Mouse (Mus musculus) limb, embryonic 12.5 days (tissue): ENCODE measurements around the gene Bicd2. TPM values are rescaled to one million over a fixed set of nuclear protein-coding genes. Genes with fewer than 3 reads are reported as not detected.

Experiments
- ATAC-seq: fragments of 200-750 bp; cut with Nextera tagmentation; 2 replicates; pipeline ENCODE4 v1.8.0; 2017; ENCODE audit warnings: low read depth, moderate TSS enrichment; ENCODE audit not compliant: insufficient number of reproducible peaks, insufficient read depth, low FRiP score, low TSS enrichment
- H3K27ac ChIP-seq: fragments of 300-500 bp; sonication (generic); 2 replicates; pipeline ENCODE4 v1.5.1; 2016; ENCODE audit warnings: mild to moderate bottlenecking, moderate library complexity
- H3K27me3 ChIP-seq: fragments of 300-500 bp; sonication (generic); 2 replicates; pipeline ENCODE4 v1.6.1; 2016; ENCODE audit warnings: mild to moderate bottlenecking, moderate library complexity
- H3K36me3 ChIP-seq: fragments of 300-500 bp; sonication (generic); 2 replicates; pipeline ENCODE4 v1.6.1; 2016; ENCODE audit warnings: mild to moderate bottlenecking, moderate library complexity
- H3K4me1 ChIP-seq: fragments of 300-500 bp; sonication (generic); replicated peaks from 2 replicates; pipeline ENCODE4 v1.6.1; 2016
- H3K4me2 ChIP-seq: fragments of 300-500 bp; sonication (generic); 2 replicates; pipeline ENCODE4 v1.6.1; 2016; ENCODE audit warnings: mild to moderate bottlenecking, moderate library complexity
- H3K4me3 ChIP-seq: fragments of 300-500 bp; sonication (generic); replicated peaks from 2 replicates; pipeline ENCODE4 v1.5.1; 2016; ENCODE audit warnings: mild to moderate bottlenecking
- H3K9ac ChIP-seq: fragments of 300-500 bp; sonication (generic); replicated peaks from 2 replicates; pipeline ENCODE4 v1.6.1; 2016; ENCODE audit warnings: mild to moderate bottlenecking, moderate library complexity
- H3K9me3 ChIP-seq: fragments of 300-500 bp; sonication (generic); 2 replicates; pipeline ENCODE4 v1.6.1; 2016; ENCODE audit warnings: mild to moderate bottlenecking, moderate library complexity
- WGBS: fragments of 180-500 bp; shearing (Covaris S2); methylation state at CpG from one replicate; pipeline ENCODE4 v1.1.7; 2016; 5-methylcytosine and 5-hydroxymethylcytosine counted together
- polyA plus RNA-seq: library from polyadenylated mRNA; unstranded; fragments of >200 nt; fragmentation: Nextera tagmentation; extraction: Ambion mirVana; gene quantifications from 2 replicates; pipeline ENCODE4 v1.2.1, GENCODE M21; 2016

Bicd2 gene
- polyA plus RNA-seq, 1 experiment from 2014 or later = 34.7 TPM

GRCm38 (mm10) chr13:49420754-49421605 is 79.6 kb downstream of the Bicd2 start, which contains the start of gene Ippk:
Gene Ippk, plus strand, starts transcription at chr13:49421249.
- peak within 1 kb of the TSS; percentile 97 for H3K4me2 ChIP-seq
- WGBS = under 1% methylated on average over 65 of the region's 69 CpGs
- ATAC-seq = peak; percentile 97
- H3K36me3 ChIP-seq = 0 out of 2 replicates have a peak, but pooled peaks cover 4% of the 10 kb centered on the region
- H3K4me1 ChIP-seq = peaks cover 17% of the 10 kb centered on the region
- peak within 1 kb of the TSS; percentile 79 for H3K27ac ChIP-seq
- H3K9me3 ChIP-seq = no peaks in the 10 kb centered on the region
- H3K9ac ChIP-seq = peak within 1 kb of the TSS; percentile 80
- H3K27me3 ChIP-seq = no peaks in the 10 kb centered on the region
- H3K4me3 ChIP-seq = peak within 1 kb of the TSS; percentile 87

- 0 out of 2 replicates have a peak, but pooled peaks have one; percentile 32 for ATAC-seq
- H3K4me2 ChIP-seq = peak overlapping the region; percentile 97
- peak overlapping the region; percentile 87 for H3K4me3 ChIP-seq
- peak overlapping the region; percentile 80 for H3K9ac ChIP-seq
- H3K36me3 ChIP-seq = 0 out of 2 replicates have a peak, but pooled peaks cover 4% of the 10 kb centered on the region
- 1% methylated on average over 15 of the region's 15 CpGs for WGBS
- H3K9me3 ChIP-seq = no peaks in the 10 kb centered on the region
- peaks cover 17% of the 10 kb centered on the region for H3K4me1 ChIP-seq
- H3K27ac ChIP-seq = no peak overlapping the region; the same call in 1 of the 2 replicates
- no peaks in the 10 kb centered on the region for H3K27me3 ChIP-seq
These were observed 80.2 kb downstream of the Bicd2 start for GRCm38 (mm10) chr13:49421606-49421917.

- H3K27me3 ChIP-seq = no peaks in the 10 kb centered on the region
- H3K27ac ChIP-seq = no peak overlapping the region
- peak overlapping the region; percentile 87 for H3K4me3 ChIP-seq
- H3K4me2 ChIP-seq = peak overlapping the region; percentile 97
- H3K36me3 ChIP-seq = 0 out of 2 replicates have a peak, but pooled peaks cover 4% of the 10 kb centered on the region
- ATAC-seq = no peak
- H3K9ac ChIP-seq = peak overlapping the region; percentile 80
- H3K9me3 ChIP-seq = no peaks in the 10 kb centered on the region
- peaks cover 17% of the 10 kb centered on the region for H3K4me1 ChIP-seq
- WGBS = 24% methylated on average over 4 of the region's 4 CpGs
These were observed 80.6 kb downstream of the Bicd2 start for GRCm38 (mm10) chr13:49421959-49422358.

GRCm38 (mm10) chr13:49426736-49427135 is 85.4 kb downstream of the Bicd2 start:
- Histone ChIP-seq H3K4me2 (no peak overlapping the region), H3K36me3 (0 out of 2 replicates have a peak, but pooled peaks cover 9% of the 10 kb centered on the region), H3K27me3 (no peaks in the 10 kb centered on the region), H3K4me1 (peaks cover 14% of the 10 kb centered on the region), H3K9me3 (no peaks in the 10 kb centered on the region), H3K27ac (no peak overlapping the region), H3K4me3 (no peak overlapping the region), H3K9ac (no peak overlapping the region)
- WGBS = 91% methylated on average over 3 of the region's 3 CpGs
- ATAC-seq = no peak

GRCm38 (mm10) chr13:49428042-49428675 is 86.8 kb downstream of the Bicd2 start:
- 88% methylated on average over 1 of the region's 1 CpGs for WGBS
- H3K36me3 ChIP-seq = peaks cover 16% of the 10 kb centered on the region
- no peak overlapping the region for H3K4me2 ChIP-seq
- no peak for ATAC-seq
- H3K9me3 ChIP-seq = no peaks in the 10 kb centered on the region
- no peak overlapping the region for H3K4me3 ChIP-seq
- no peak overlapping the region for H3K9ac ChIP-seq
- no peak overlapping the region for H3K27ac ChIP-seq
- no peaks in the 10 kb centered on the region for H3K4me1 ChIP-seq
- H3K27me3 ChIP-seq = no peaks in the 10 kb centered on the region

- Histone ChIP-seq H3K27ac (no peak overlapping the region), H3K4me2 (no peak overlapping the region), H3K4me3 (no peak overlapping the region), H3K4me1 (no peaks in the 10 kb centered on the region), H3K9ac (no peak overlapping the region), H3K36me3 (peaks cover 37% of the 10 kb centered on the region), H3K27me3 (no peaks in the 10 kb centered on the region), H3K9me3 (no peaks in the 10 kb centered on the region)
- ATAC-seq = no peak
- WGBS = 81% methylated on average over 4 of the region's 4 CpGs
These were observed 89.1 kb downstream of the Bicd2 start for GRCm38 (mm10) chr13:49430529-49430928.

- Histone ChIP-seq H3K9me3 (no peaks in the 10 kb centered on the region), H3K36me3 (peaks cover 59% of the 10 kb centered on the region), H3K4me1 (no peaks in the 10 kb centered on the region), H3K4me2 (no peak overlapping the region), H3K27ac (no peak overlapping the region), H3K27me3 (no peaks in the 10 kb centered on the region), H3K4me3 (no peak overlapping the region), H3K9ac (no peak overlapping the region)
- 93% methylated on average over 2 of the region's 2 CpGs for WGBS
- ATAC-seq = no peak
These were observed 92.1 kb downstream of the Bicd2 start for GRCm38 (mm10) chr13:49433268-49434029.

- Histone ChIP-seq H3K9ac (no peak overlapping the region), H3K4me3 (no peak overlapping the region), H3K4me2 (no peak overlapping the region), H3K27me3 (no peaks in the 10 kb centered on the region), H3K27ac (no peak overlapping the region), H3K4me1 (no peaks in the 10 kb centered on the region), H3K36me3 (peaks cover 61% of the 10 kb centered on the region), H3K9me3 (no peaks in the 10 kb centered on the region)
- WGBS = 88% methylated on average over 1 of the region's 1 CpGs
- ATAC-seq = no peak
These were observed 94.4 kb downstream of the Bicd2 start for GRCm38 (mm10) chr13:49435745-49436144.

GRCm38 (mm10) chr13:49436170-49436569 is 94.8 kb downstream of the Bicd2 start:
- no peaks in the 10 kb centered on the region for H3K27me3 ChIP-seq
- no peak overlapping the region for H3K27ac ChIP-seq
- 88% methylated on average over 4 of the region's 4 CpGs for WGBS
- no peak overlapping the region for H3K4me3 ChIP-seq
- H3K36me3 ChIP-seq = peaks cover 61% of the 10 kb centered on the region
- H3K9me3 ChIP-seq = no peaks in the 10 kb centered on the region
- ATAC-seq = no peak
- no peak overlapping the region for H3K9ac ChIP-seq
- no peaks in the 10 kb centered on the region for H3K4me1 ChIP-seq
- no peak overlapping the region for H3K4me2 ChIP-seq
